Mouse (Mus musculus): ENCODE measurements around the gene Gm42417.
A peak's percentile ranks its signal among the peaks of the same experiment; 100 is the strongest.

The Gm42417 gene

DNA sequence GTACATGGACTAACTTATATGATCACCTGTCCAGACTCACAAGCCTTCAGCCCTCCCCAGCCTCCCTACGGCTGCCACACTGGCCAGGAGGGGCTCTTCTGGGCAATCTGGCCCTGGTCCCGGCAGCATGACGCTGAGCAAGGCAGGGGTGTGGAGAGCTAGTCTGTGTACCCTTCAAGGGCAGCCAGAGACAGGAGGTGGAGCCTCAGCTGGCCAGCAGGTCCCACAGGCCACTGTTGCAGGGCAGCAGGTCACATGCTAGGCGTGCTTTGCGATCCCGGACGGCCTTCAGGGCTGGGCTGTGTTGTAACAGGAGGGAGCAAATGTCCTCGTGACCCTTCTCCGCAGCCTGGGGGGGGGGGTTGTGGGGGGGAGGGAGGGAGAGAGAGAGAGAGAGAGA is at the start of gene Gm42417:
TSS of gene Gm42417 (minus strand) at position 244 of the 400 bp plus-strand sequence.
- DNase-seq (ENCODE audit: extremely low read depth, low read depth, low spot score): no peak

DNA sequence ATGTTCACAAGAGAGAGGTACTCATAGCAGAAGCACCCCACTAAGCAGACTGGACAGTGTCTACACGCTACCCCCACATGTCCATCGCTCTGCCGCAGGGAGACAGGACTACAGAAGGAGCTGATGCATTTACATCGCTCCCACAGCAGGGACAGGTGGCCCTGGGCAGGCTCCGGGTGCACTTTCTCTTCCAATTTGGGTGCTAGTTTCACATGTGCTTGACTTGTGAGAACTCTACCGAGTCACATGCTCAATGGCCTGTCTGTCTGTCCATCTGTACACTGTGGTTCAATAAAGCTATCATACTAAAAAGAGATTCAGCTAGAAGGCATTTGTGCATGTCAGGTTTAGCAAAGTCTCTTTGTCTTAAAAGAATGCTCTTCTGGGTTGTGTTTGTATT is 48.6 kb upstream of the Gm42417 start:
- DNase-seq (ENCODE audit: extremely low read depth, low read depth, low spot score): no peak

DNA sequence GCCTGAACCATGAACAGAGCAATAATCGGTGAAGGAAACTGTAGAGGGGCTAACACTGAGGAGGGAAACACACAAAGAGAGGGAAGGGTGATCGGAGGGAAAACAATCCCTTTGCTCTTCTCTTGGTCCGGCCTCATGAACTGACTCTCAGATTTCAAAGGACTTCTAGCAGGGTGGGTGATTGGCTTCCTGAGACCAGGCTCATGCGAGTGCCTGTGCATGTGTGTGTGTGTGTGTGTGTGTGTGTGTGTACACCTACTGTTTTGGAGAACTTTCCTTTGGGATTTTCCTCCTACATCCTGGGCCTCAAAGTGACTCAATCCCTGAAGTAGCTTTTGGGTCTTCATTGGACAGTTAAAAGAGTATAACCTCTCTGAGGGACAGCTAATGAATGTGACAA is 47.1 kb upstream of the Gm42417 start:
- no peak for DNase-seq (ENCODE audit: extremely low read depth, low read depth, low spot score)

DNA sequence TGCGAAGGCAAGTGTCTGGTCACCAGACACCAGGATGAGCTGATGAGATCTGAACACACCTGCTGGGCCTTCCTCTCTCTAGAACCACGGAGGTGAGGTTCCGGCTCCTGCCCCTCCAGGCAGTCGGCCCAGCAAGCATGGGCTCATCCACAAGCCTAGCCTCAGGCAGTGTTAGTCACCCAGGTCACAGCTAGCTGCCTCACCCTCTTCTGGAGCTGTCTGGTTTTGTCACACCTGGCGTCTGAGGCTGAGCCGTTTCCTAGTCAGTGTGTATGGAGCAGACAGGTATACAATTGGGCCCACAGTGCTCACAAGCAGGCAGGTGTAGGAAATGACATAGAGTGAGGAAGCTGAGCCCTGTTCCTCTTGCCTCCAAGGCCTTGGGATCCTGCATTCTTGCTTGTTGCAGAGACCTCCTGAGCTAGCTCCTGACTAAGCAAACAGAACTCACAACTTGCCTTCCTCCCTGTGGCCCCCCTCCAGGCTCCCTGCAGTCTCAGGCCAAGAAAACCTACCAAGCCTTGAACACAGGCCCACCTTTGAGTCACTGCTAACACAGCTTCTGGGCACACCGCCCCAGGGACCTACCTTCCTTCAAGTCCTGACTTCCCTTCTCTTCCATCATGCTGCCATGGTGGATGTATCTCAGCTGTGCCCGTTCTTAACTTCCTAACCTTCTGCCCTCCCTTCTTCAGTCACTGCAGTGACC is 44.3 kb upstream of the Gm42417 start:
- no peak for DNase-seq (ENCODE audit: extremely low read depth, low read depth, low spot score)

DNA sequence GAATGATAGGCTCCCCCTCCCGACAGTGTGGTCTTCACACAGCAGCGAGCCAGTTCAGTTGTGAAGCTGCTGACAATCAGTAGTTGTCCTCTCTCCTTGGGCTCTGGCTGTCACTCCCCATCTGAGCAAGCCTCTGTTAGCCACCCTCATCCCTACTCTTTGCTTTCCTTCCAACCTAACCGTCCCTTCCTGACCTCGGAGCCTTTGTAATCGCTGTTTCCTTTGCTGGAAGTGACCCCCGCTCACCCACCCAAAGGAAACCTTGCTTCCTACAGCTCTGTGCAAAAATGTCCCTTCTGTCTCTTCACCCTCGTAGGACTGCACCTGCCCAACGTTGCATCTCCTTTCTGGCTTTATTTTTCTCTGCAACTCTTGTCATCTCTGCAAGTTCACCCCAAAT is 43.0 kb upstream of the Gm42417 start:
- DNase-seq (ENCODE audit: extremely low read depth, low read depth, low spot score): no peak

DNA sequence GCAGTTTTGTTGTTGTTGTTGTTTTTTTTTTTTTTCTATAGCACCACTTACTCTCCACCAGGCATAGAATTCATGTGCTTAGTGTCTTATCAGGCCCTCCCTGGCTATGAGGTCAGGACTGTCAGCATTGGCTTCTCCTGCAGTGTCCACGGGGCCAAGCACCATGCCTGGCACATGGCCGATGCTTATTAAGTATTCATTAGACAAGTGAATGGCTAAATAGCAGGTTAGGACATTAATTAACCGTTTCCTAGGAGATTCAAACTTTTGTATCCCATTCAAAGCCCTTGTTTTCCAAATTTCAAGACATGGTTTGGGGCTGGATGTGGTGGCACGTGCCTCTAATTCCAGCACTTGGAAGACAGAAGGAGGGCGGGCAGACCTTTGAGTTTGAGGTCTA is 42.0 kb upstream of the Gm42417 start:
- no peak for DNase-seq (ENCODE audit: extremely low read depth, low read depth, low spot score)

DNA sequence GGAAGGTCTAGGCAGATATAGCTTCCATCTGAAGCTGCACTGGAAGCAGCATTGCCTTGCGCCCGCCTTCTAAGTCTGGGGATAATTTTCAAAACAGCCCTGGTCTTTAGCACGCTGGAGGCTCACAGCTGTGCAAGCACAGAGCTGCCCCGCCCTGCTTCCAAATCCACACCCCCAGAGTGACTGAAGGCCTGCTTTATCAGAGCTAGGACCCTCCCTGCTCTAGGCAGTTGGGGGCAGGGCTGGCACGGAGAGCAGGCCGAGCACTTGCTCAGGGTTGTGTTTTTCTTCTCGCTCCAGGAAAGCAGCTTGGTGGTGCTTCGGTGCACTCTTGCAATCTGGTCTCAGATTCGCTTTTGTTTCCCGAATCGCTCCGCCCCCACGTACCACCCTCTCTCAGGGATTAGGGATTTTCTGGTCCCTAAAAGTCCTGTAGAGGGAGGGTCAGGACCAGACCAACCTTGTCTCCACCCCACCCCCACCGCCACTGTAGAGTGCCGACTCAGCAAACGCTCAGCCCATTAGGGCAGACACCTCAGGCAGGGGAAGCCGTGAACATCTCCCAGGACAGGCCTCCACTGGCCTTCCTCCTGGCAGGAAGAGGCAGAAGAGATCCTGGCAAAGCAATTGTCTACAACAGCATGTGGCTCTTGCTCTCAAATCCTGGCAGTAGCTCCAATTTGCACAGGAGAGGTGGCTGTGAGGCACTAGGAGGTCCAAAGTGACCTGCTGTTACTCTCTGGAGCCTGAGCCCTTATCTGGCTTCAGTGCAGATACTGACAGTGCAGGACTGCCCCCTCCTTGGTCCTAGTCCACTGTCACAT is 41.4 kb upstream of the Gm42417 start:
- no peak for DNase-seq (ENCODE audit: extremely low read depth, low read depth, low spot score)

DNA sequence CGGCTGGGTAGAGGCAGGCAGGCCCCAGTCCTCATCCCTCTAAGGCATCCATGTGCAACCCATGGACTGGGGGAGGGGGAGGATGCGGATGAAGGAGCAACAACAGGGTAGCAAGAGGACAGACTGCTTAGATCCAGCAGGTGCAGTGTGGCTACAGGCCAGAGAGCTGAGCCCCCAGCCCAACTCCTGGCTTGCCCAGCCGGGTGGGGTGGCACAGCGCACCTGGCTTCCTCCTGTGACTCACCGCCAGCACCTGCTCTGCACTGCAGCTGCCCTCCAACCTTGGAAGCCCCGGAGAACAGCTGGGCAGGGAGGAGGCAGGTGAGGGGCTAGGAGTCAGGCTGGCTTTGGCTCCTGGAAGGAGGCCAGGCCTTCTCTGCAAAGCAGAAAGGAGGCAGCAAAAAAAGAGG is 40.8 kb upstream of the Gm42417 start:
- no peak for DNase-seq (ENCODE audit: extremely low read depth, low read depth, low spot score)

DNA sequence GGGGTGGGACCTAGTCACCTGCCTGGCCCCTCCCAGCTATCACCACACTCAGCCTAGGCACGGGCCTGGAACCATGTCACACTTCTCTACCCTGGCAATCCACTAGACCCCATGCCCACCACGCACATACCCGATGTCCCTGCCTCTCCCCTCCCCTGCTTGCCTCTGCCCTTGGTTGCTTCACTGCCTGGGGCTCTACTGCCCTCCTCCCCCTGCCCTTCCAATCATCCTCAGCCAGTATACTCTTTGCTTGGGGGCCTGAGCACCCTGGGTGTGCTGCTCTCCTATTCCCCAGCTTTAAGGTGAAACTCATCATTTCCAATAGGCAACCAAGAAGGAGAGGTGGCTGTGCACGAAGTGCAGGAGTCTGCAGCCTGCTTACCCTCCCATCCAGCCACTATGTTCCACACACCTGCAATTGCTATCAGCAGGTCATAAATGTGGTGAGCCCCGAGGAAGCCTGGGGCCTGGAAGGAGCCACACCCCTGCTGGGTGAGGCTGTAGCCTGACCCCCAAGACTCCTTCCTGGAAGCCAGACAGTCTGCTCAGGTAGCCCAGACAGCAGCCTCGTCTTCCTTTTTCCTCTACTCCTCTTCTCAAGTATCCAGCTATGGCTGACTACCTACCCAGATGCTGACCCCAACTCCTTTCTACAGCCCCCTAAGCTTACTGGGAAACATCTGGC is 37.9 kb upstream of the Gm42417 start:
- DNase-seq (ENCODE audit: extremely low read depth, low read depth, low spot score): no peak

DNA sequence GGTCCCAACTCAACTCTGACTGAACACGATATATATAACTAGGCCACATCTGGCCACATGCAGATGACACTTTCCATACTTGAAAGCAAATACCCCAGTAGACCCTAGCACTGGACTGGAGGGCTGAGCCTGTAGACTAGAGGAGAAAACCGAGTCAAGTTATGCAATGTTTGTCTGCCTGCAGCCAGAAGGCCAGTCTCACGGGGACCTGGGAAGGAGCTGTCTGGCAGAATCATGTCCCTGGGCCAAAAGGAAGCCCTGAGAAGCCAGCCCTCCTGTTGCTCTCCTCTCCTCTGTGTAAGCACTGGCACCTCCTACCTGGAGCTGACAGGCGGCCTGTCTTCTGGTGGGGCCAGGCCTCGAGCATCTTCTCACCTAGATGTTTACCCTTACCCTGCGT is 36.1 kb upstream of the Gm42417 start:
- DNase-seq (ENCODE audit: extremely low read depth, low read depth, low spot score): no peak

DNA sequence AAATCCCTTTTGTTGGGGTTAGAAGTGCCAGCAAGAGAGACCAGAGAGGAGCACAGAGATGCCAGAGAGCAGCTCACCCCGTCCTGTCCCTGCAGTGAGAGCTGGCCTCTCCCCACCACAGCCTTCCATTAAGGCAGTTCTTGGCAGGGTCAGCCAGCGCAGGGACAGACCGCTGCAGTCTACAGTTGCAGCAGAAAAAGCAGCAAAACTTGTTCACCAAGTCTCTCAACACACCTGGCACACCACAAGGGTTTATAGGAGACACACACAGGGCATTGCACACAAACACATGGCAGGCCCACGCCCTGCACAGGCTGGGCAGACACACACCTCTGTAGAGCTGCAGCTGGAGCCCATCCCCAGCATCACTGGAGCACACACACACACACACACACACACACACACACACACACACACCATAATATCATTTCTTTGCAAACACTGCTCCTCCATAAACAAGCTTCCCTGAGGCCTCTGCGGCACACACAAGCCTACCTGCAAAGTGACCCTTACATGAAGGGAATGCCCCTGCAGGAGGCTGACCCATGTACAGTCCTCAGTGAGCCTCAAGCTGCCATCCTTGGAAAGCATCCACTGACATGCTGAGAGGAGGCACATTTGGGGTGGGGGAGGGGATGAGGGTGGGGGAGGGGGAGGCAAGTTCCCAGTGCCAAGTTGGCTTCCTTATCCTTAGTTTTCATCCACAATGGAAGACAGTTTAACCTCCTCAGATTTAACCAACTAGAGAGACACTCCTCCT is 35.1 kb upstream of the Gm42417 start:
- DNase-seq (ENCODE audit: extremely low read depth, low read depth, low spot score): peak; percentile 83

DNA sequence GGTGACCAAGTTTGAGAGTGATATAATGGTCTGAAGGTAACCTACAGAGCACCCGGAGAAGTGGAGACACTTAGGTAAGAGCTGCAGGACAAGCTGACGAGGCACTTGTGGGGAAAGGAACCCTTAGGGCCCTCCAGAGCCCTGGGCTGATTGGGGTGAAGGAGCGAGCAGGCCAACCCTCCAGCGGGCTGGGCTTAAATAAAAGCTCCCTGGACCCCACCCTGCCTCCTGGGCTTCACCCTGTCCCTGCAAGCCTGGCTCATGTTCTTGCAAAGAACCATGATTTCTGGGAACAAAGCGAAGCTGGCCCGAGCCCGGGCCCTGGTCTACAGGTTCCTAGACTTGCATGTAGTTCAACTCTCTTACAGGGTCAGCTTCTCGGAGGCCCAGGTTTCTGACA is 34.3 kb upstream of the Gm42417 start:
- no peak for DNase-seq (ENCODE audit: extremely low read depth, low read depth, low spot score)

DNA sequence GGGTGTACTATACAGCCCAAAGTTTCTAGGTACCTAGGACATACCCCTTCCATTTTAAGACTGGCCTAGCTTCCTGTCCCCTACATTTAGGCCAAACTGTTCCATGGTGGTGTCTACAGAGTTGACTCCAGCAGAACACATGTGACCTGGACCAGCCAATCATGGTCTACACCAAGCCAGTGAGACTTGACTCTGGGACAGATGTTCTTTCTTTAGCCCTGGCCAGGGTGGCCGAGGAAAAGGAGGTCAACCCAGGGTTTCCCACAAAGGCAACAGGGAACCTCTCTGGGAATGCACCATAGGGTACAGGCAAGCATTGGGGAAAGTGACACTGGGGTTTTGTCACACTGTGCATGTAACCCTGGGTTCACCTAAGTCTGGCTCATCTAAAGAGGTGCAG is 33.5 kb upstream of the Gm42417 start:
- no peak for DNase-seq (ENCODE audit: extremely low read depth, low read depth, low spot score)

DNA sequence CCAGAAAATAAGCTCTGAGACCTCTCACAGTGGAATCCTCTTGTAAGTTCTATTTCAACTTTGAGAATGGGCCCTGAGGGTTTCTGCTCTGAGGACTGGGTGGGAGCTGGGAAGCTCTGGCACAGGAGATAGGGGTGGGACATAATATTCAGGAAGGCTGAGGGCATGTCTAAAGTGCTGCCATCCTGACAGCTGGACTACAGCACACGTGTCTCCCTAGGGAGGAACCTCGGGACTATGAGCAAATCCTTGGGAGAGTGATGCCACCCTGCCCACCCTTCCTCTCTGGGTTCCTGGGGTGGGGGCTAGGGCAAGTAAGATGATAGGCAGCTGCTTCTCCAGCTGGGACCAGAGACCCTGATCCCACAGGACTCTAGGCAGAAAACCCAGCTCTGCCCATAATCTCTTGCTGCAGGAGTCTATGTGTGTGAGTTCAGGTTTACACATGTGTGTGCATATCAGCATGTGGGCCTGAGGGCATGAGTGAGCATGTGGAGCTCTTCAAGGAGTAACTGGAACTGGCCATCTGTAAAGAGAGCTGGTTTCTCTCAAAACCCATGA is 33.0 kb upstream of the Gm42417 start:
- DNase-seq (ENCODE audit: extremely low read depth, low read depth, low spot score): no peak

DNA sequence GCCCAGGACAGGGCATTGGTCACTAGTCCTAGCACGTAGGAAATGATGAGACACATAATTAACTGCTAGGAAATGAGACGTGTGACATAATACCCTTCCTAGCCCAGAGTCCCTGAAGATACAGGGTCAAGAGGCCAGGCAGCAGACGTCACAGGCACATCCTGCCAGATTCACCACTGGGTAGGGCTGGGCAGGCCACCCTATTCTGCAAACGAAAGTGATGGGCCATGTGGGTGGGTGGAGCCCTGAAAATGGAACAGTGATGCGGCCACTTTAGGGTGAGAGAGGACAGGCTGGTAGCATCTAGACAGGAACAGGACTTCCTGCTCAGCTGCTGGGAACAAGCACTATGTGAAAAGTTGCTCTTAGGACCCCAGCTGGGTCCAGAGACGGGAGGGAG is 32.4 kb upstream of the Gm42417 start:
- DNase-seq (ENCODE audit: extremely low read depth, low read depth, low spot score): no peak

DNA sequence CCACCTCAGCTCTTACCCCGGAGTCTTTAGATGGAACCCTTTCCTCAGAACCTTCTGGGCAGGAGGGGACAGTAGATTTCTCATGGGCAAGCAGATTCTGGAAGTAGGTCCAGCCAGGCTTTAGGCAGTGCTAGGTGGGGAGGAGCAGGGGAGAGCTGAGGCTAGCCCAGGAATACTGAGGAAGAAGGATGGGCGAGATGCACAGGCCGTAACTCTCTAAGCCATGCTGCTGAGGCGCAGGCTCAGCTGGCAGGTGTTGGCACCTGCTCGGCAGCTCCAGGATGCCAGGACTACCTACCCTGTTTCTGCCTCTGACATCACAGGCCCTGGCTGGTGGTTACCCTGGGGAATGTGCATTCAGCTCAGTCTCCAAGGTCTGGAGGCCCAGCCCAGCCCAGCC is 31.1 kb upstream of the Gm42417 start:
- DNase-seq (ENCODE audit: extremely low read depth, low read depth, low spot score): no peak

DNA sequence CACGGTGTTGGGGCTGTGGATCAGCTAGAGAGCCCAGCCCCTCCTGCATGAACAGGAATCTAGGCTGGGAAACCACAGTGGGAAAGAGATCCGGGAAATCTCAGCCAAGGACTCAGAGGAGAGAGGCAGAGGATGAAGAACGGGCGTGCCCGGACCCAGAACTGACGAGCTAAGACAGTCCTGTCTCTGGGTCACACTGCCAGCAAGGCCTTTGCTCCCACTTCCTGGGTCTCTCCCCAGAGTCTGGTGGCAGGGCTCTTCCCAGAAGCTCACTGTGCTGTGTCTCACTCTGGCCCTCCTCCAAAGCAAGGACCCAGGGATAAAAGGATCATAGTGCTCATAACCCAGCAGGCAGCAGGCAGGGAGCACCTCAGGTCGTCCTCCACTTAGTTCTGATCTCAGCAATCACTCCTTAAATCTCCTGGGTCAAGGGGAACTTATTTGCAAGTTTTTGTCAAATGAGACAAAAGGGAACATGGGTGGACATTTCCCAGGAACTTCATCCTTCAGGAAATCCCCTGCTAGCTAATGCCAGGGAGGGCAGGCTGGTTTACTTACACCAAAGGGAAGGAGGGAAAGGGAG is 30.6 kb upstream of the Gm42417 start:
- no peak for DNase-seq (ENCODE audit: extremely low read depth, low read depth, low spot score)

DNA sequence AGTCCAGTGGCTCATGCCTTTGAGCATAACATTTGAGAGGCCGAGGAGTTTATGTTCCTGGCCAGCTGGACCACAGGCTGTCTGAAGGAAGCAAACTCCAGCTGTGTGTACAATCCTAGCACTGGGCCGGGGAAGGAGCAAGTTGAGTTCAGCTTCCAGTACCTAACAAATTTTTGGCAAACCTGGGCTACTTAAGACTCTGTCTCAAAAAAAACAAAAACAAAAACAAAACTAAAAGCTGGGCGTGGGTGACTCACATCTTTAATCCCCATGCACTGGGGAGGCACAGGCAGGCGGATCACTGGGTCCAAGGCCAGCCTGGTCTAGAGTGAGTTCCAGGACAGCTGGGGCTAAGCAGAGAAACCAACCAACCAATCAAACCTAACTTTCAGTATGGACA is 29.5 kb upstream of the Gm42417 start:
- DNase-seq (ENCODE audit: extremely low read depth, low read depth, low spot score): no peak

DNA sequence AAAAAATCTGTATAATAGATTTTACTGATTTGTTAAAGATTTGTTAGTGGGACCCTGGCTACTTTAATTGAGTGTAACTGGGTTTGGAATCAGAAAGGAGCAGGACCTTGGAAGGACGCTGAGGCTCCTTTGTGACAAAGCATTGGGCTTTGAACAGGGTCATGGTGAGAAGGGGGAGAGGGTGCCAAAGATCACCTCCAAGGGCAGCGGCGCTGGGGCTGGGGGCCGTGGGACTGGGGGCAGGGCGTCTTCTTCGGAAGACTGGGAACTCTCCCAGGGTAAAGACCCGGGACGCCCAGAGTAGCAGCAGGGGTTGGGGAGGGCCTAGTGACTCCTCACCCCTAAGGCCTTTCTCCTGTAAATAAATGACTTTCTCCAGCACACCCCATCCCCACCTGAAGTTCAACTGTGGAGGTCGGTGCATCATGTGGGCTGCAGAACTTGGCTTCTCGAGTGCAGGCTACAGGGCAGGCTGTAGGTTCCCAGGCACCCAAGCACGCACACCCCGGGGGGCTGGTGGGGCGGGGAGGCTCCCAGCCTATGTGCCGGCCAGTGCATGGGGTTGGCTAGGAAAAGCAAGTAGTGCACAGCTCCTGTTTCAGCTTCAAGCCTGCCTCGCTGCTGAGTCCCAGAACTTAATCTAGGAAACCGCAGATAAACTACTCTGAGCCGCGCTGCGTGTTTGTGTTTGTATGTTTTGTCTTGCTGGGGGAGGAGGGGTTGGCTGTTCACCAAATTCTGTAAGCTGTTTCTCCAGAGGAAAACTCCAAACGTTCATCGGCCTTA is 28.8 kb upstream of the Gm42417 start:
- no peak for DNase-seq (ENCODE audit: extremely low read depth, low read depth, low spot score)

DNA sequence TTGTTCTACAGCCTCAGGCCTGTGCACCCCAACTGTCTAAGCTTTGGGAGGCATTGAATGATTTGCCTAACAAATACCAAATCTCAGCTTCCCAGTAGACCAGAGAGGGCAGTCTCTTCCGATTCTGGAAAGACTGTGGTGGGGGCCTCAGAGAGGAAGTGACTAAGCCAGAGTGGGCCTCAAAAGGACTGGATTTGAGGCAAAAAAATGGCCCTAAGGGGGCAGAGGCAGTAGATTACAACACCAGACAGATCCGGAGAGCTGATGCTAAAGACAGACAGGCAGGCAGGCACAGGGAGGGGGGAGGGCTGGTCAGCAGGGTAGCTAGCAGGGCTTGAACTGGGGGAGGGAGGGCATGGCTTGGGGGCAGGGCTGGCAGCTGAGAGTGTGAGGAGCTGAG is 27.2 kb upstream of the Gm42417 start:
- no peak for DNase-seq (ENCODE audit: extremely low read depth, low read depth, low spot score)

Data from fat pad, adult 2 months (tissue).